Mouse (Mus musculus): ENCODE results near the gene Adamts15.
A peak's percentile ranks its signal among the peaks of the same experiment; 100 is the strongest.

The Adamts15 gene

GRCm38 (mm10) chr9:30922197-30922894, at the start of gene Adamts15:
Gene Adamts15 (minus strand): TSS chr9:30922452.
- DNase-seq: no peak

- no peak for DNase-seq
Observed at GRCm38 (mm10) chr9:30971967-30972366, 49.7 kb upstream of the Adamts15 start.

GRCm38 (mm10) chr9:30970001-30970400, 47.7 kb upstream of the Adamts15 start:
- no peak for DNase-seq

GRCm38 (mm10) chr9:30968130-30968529, 45.9 kb upstream of the Adamts15 start:
- DNase-seq: no peak

DNA sequence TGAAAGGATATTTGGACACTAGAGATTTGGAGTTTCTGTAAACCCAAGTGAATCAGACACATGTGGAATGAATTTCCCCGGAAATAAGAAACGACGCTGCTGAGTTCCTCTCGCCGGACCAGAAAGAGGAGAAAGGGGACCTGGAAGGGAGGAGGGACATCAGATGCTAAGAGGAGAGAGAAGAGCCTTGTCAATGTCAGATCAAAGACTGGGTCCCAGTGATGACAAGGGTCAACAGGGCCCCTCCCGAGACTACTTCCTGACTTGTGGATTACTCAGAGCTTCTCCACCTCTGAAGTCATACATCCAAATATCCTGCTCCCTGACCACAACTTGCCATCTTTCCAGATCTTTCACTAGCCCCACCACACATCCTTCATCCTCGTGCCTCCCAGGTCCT, 44.6 kb upstream of the Adamts15 start:
- DNase-seq: no peak

GRCm38 (mm10) chr9:30964685-30965084, 42.4 kb upstream of the Adamts15 start:
- DNase-seq: no peak

DNA sequence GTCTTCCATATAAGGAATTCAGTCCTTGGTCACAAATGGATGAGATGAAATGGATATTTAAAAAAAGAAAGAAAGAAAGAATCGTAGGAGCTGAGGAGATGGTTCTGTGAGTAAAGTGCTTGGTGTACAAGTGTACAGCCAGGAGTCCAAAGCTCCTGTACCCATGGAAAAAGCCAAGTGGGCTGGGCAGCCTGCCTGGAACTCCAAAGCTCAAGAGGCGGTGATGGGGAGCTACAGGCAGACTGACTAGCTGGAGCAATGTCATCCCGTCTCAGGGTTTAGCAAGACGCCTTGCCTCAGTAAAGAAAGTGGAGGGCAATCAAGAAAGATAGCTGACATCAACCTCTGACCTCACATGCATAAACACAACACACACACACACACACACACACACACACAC, 41.5 kb upstream of the Adamts15 start:
- no peak for DNase-seq

- DNase-seq: no peak
Observed at GRCm38 (mm10) chr9:30955246-30955645, 33.0 kb upstream of the Adamts15 start.

DNA sequence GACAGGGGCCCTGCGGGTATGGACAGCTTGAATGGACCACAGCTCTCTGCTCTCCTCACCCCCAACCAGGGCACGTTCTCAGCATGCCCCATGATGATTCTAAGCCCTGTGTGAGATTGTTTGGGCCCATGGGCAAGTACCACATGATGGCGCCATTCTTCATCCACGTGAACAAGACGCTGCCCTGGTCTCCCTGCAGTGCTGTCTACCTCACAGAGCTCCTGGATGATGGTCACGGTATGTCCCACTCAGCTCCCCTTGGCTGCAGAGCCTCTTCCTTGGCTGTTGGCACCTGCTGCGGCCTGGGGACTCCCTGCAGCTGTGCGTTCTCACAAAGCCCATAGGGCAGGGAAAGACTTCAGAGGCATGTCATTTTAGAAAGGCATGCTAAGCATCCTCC, 31.0 kb upstream of the Adamts15 start:
- DNase-seq: no peak

GRCm38 (mm10) chr9:30951461-30951860, 29.2 kb upstream of the Adamts15 start:
- DNase-seq: no peak

- DNase-seq: no peak
Observed at GRCm38 (mm10) chr9:30950592-30950991, 28.3 kb upstream of the Adamts15 start.

GRCm38 (mm10) chr9:30949971-30950370, 27.7 kb upstream of the Adamts15 start:
- no peak for DNase-seq

DNA sequence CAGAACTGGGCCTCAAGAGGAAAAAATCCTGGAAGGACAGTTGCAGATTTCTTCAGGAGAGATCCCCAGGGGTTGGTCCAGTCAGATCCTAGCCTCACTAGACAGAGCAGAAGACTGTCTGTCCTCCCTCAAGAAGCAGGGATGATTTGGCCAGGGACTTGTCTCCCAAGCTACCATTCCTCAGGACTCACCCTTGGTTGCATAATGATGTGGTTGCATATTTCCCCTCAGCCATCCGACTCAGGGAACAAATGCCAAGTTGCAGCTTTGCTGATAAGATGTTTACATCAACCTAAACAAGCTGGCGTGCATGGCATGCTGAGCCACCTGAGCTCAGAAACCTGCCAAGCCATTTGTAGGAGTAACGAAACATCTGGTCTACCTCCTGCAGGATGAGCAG, 27.2 kb upstream of the Adamts15 start:
- no peak for DNase-seq

- DNase-seq: no peak
Observed at GRCm38 (mm10) chr9:30945276-30945675, 23.0 kb upstream of the Adamts15 start.

DNA sequence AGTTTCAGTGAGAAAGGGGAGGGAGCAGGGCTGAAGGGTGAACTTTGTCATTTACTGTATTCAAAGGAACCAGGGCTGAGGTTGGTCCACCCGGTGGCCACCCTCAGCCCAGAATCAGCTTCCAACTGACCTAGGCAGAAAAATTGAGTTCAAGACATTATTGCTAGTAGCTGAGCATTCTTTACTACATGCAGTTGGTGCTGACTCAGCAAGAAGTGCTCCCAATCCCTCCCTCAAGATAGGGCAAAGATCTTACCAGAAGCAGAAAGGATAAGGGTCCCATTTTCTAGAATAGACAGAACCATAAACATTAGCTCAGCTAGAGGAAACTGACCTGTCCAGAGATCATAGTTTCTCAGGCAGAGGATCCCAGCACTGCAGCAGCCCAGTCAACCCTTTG, 22.0 kb upstream of the Adamts15 start:
- DNase-seq: no peak

DNA sequence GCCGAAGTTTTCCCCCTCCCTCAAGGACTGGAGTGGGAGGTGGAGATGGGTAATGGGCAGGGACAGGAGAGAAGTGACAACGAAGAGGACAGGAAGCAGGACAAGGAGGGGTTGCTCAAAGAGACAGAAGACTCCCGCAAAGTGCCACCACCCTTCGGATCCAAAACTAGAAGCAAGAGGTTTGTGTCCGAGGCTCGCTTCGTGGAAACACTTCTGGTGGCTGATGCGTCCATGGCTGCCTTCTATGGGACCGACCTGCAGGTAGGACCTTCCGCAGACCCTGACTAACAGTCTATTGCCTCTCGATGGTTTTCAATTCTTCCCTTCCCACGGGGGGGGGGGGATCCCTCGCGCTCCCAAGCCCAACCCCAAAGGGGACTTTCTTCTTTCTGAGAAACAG, 21.1 kb upstream of the Adamts15 start:
- no peak for DNase-seq

DNA sequence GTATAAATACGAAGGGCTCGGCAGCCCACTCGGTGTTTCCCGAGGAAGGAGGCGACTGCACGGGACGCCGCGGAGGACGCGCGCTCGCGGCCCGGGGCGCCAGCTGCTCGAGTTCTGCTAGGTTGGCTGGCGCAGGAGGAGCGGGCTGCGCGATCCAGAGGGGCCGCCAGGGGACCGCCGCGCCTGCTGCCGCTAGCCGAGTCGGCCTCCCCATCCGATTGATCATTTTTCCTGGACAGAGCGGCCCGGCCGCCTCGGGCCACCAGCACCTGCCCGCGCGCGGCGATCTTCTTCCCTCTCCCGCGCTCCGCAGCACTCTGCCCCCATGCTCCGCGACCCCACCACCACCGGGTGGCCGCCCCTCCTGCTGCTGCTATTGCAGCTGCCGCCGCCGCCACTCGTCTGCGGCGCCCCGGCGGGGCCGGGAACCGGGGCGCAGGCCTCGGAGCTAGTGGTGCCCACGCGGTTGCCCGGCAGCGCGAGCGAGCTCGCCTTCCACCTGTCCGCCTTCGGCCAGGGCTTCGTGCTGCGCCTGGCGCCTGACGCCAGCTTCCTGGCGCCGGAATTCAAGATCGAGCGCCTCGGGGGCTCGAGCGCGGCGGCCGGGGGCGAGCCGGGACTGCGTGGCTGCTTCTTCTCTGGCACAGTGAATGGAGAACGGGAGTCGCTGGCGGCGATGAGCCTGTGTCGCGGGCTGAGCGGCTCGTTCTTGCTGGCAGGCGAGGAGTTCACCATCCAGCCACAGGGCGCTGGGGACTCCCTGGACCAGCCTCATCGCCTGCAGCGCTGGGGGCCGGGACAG, 20.5 kb upstream of the Adamts15 start, which contains the start of gene Adamts8:
Adamts8 (plus strand) TSS at position 51 of the 802 bp plus-strand sequence.
- no peak for DNase-seq

- DNase-seq: peak; percentile 10 to 20
Observed at GRCm38 (mm10) chr9:30940328-30940727, 18.1 kb upstream of the Adamts15 start.

- no peak for DNase-seq
Observed at GRCm38 (mm10) chr9:30936674-30937438, 14.6 kb upstream of the Adamts15 start.

DNA sequence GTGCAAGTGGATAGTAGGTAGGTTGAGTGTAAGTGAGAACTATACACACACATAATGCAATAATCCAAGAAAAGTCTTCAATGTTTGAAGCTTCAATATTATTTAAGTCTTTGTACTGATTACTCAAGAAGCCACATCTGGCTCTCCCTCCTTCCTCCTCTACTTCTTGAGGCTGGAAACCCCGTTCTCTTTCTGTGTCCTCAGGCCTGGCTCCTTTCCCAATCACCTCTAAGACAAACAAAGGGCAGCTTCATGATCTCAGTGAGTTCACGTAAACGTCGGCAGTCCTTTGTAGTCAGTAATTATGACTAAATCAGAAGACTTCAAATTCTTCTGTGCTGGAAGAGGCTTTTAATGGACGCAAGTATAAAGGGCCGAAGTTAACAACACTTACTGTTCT, 12.6 kb upstream of the Adamts15 start:
- no peak for DNase-seq

GRCm38 (mm10) chr9:30932346-30932745, 10.1 kb upstream of the Adamts15 start:
- no peak for DNase-seq

- no peak for DNase-seq
Observed at GRCm38 (mm10) chr9:30928759-30929158, 6.5 kb upstream of the Adamts15 start.

Data from thymus, adult 18-20 months (tissue).